Mouse (Mus musculus) gonadal fat pad, adult 2 months (tissue): ENCODE results near the gene Zfp78. TPM values are rescaled to one million over a fixed set of nuclear protein-coding genes. Genes with fewer than 3 reads are reported as not detected.

Source experiments
- DNase-seq: peaks from one replicate; pipeline ENCODE4 v3.0.0-alpha.2; 2012; ENCODE audit warnings: low read depth
- polyA plus RNA-seq: library from polyadenylated mRNA; depleted of rRNA; stranded (reverse); fragments of >200 nt; gene quantifications from 2 replicates; pipeline ENCODE4 v1.2.3, GENCODE M21; 2012; rRNA removed

Gene Zfp78
- polyA plus RNA-seq, 1 experiment, result 0.90 TPM

DNA sequence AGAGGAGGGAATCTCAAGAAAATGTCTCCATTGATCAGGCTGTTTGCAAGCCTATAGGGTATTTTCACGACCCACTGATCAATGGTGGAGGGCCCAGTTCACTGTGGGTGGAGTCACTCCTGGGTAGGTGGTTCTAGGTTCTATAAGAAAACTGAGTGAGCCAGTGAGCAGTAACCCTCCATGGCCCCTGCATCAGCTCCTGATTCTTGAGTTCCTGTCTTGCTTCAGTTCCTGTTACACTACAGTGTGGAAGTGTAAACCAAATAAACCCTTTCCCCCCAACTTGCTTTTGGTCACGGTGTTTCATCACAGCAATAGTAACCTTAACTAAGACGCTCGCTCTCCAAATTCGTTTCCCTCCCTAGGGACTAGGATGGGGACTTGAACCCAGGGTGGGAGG, 25.9 kb downstream of the Zfp78 start:
- DNase-seq, result no peak

DNA sequence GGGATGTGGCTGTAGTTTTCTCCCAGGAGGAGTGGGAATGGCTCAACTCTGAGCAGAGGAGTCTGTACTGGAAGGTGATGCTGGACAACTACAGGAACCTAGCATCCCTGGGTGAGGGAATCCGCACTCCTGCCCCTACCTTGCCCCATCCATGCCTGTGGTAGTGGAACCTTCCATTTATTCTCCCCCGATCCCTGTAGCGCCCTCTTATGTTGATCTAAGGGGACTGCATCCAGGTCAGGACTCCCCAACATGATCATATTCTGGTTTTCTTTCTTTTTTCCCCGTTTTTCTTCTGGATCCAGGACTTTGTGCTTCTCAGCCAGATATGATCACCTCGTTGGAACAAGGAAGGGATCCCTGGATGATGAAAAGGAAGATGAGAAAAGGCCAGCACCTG, 26.4 kb downstream of the Zfp78 start:
- DNase-seq, result no peak

DNA sequence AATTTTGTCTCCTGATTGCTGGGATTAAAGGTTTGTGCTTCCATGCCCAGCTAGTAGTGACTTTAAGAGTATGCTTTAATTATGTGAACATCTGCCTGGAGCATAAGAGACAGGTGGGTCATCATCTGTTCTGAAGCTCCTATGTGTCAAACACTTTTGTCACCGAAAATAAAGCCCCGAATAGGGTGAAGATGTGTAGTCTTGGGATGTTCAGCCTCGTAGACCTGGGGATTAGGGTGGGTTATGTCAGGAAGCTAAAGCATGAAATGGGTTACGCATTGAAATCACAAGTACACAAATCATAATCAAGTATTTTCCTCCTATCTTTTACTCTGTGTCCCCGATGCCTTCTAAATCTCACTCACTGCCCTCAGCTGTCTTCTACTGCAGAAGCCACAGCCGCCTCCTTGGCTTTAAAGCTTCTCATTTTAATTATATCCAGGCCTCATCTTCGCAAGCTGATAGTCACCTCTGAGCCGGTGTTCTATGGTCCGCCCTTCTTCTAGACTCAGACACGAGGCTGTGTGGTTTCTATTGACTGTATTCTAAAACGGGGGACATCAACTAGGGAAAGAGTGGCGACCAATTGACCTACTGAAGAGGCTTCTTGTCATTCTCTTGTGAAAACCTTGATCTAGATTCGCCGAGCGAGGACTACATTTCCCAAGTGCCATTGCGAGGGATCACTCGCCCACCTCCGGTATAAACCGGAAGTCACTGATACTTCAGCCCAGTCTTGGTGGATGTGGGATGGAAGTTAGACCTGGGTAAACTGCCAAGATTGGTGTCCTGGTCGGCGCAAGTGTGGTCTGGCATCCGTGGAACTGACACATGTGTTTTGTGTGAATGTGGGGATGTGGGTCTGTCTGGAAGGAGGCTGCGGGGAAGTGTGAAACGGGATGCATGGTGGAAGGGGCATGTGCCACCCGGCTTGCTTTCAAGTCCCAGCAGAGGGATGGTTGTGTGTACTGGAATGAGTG, 35.2 kb downstream of the Zfp78 start, which contains the start of gene Smim17:
Gene Smim17 (plus strand): TSS at position 720 of the 980 bp plus-strand sequence.
- no peak for DNase-seq

DNA sequence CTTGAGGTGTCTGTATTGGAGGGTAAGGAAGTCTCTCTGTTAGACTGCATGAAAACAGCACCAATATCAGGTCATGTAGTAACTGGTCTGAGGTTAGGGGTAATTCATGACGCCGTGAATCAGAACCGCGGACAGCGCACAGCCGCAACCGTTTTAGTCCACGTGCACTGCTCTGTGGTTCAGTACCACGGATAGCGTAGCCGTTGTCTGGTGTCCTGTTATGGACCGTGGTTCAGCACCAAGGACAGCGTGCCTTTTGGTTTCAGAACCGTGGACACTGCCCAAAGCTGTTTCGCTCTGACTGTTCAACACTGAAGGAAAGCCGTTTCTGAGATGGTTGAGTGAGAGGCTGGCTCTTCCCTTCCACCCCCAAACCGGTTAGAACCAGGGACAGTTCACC, 47.0 kb downstream of the Zfp78 start, which contains the start of gene Gm20715:
Gene Gm20715 (plus strand): TSS at position 235 of the 400 bp plus-strand sequence.
- peak; percentile 42 for DNase-seq

DNA sequence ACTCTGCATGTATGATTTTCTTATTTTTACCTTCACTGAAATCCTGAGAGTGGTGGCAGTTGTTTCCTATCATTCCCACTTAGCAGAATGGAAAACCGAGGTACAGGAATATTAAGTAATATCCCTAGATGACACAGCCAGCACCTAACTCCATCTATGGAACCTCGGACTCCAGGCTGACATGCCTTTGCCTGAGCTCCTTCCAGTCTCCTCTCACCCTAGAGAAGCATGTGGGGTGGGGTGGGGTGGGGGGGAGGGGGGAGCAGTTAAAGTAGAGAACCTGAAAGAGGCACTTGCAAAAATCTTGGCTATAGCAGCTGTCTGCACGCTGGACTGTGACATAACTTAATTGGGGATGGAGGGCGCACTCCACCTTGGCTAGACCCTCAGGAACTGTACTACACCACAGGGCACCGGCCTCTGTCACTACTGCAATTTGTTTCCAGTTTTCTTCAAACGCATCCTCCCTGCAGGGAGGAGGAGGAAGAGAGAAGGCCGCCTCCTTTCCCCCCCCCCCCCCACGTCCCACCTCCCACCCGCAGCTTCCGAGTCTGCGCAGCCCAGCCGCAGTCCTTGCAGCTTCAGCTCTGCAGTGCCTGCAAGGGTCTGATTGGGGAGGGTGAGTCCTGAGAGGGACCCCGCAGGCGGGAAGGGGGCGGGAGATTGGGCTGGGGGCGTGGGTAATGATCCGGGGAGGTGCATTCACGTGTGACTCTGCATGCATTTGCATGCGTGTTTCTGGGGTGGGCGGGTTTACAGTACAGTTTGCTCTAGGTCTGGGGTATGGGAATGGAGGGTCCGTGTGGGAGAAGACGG, 51.8 kb downstream of the Zfp78 start:
- no peak for DNase-seq

DNA sequence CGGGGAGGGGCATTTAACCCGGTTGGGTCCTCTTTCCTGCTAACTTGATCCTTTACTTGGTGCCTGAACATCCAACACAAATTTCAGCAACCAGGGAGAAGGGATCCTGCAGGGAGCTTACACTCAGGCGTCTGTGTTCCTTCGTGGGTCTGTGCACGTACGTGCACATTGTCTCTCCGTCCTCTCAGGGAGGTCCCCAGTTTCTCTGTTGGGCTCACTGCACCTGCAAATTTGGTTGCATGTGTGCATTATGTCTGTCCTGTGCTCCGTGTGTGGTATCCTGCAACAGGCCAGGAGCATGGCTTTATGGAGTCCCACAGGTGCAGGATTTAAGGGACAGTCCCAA, 52.3 kb downstream of the Zfp78 start:
- DNase-seq, result no peak

DNA sequence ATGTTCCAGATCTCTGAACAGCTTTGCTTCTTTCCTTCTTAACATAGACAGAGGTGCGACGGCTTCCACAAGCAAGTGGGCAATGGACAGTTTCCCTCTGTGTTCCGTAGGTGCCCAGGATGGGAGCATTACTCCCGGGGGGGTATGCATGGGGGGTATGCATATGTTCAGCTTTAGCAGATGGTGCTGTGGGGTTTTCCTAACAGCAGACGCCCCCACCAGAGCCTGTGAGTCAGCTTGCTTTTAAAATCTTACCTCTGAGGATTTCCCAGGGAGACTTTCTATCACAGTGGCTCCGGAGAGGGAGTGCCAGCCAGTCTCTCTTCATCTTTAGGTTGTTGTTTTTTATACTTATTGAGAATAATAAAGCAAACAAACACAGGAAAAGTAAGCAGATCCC, 56.8 kb downstream of the Zfp78 start:
- DNase-seq, result no peak

DNA sequence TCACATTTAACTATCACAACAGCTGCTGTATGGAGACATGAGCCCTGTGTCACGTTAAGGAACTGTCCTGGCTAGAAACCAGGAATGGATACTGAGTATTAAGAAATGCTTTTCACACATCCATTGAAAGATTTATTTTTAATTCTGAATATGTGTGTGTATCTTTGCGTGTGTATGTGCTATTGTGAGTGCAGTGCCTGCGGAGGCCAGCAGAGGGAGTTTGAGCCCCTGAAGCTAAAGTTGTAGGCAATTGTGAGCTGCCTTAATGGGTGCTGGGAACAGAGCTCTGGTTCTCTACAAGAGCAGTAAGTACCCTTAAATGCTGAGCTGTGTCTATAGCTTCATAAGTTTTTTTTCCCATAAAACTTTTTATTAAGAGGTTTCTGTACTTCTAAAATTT, 66.3 kb downstream of the Zfp78 start:
- no peak for DNase-seq

DNA sequence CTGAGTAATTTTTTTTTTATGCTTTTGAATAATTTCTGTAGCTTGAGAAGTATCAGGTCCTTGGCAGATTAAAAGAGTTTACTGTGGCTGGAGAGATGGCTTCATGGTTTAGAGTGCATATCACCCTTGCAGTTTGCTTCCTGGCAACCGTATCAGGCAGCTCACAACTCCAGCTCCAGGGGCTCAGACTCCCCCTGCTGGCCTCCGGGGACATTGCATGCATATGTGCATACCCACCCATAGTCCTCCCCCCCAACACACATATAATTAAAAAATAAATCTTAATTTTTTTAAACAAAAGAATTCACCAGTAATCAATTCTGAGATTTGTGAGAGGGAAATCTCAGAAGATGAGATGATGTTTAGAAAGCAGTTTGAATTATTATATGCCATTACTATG, 67.3 kb downstream of the Zfp78 start:
- DNase-seq, result no peak

Other genes starting within 250 kb of the Zfp78 start
- gene Zfp787, start 207.3 kb upstream of the Zfp78 start, polyA plus RNA-seq, result 56.6 and 57.7 TPM in 2 replicates
- gene Zfp444, start 191.1 kb upstream of the Zfp78 start, polyA plus RNA-seq, result 15.7 and 17.0 TPM in 2 replicates
- gene Galp, start 166.2 kb upstream of the Zfp78 start, polyA plus RNA-seq, result not detected in 2 replicates
- not detected in 2 replicates for gene Zscan5b, start 141.0 kb upstream of the Zfp78 start, polyA plus RNA-seq
- gene Epp13, start 110.6 kb upstream of the Zfp78 start, polyA plus RNA-seq, result 1,972 and 2,446 TPM in 2 replicates
- 1.5 and 1.6 TPM in 2 replicates for gene Zfp667, start 76.7 kb upstream of the Zfp78 start, polyA plus RNA-seq
- 0.96 and 1.1 TPM in 2 replicates for gene Zfp583, start 32.0 kb upstream of the Zfp78 start, polyA plus RNA-seq
- 0.14 and 0.18 TPM in 2 replicates for gene Gm3854, start 19.5 kb upstream of the Zfp78 start, polyA plus RNA-seq
- 3.0 and 3.3 TPM in 2 replicates for gene Zfp28, start 20.0 kb downstream of the Zfp78 start, polyA plus RNA-seq
- not detected in 2 replicates for gene Smim17, start 35.4 kb downstream of the Zfp78 start, polyA plus RNA-seq
- 0.03 TPM in 1 of 2 replicates, not detected in the other for gene Gm20715, start 47.0 kb downstream of the Zfp78 start, polyA plus RNA-seq
- gene Olfr1344, start 75.4 kb downstream of the Zfp78 start, polyA plus RNA-seq, result not detected in 2 replicates
- not detected in 2 replicates for gene Olfr1336, start 92.9 kb downstream of the Zfp78 start, polyA plus RNA-seq
- gene Olfr1346, start 103.8 kb downstream of the Zfp78 start, polyA plus RNA-seq, result not detected in 2 replicates
- gene Olfr5, start 123.7 kb downstream of the Zfp78 start, polyA plus RNA-seq, result 0.11 and 0.18 TPM in 2 replicates
- gene Olfr1347, start 136.5 kb downstream of the Zfp78 start, polyA plus RNA-seq, result not detected in 2 replicates
- 0.22 and 0.49 TPM in 2 replicates for gene Olfr1348, start 145.5 kb downstream of the Zfp78 start, polyA plus RNA-seq
- gene Olfr1349, start 159.7 kb downstream of the Zfp78 start, polyA plus RNA-seq, result 0.57 and 0.69 TPM in 2 replicates
- not detected in 2 replicates for gene Olfr1350, start 201.6 kb downstream of the Zfp78 start, polyA plus RNA-seq